Mouse (Mus musculus): ENCODE results near the gene Spata31d1b.
"Not testable (repeated sequence)": the region's sequence is repeated elsewhere in the genome, so short reads cannot be mapped to it uniquely, and the experiment has no call there.

Gene Spata31d1b

GRCm38 (mm10) chr13:59695781-59696180 lies 16.3 kb upstream of the Spata31d1b start:
- DNase-seq (ENCODE audit: low spot score) = no peak

- no peak for DNase-seq (ENCODE audit: low spot score)
Observed at GRCm38 (mm10) chr13:59699131-59699530, 13.0 kb upstream of the Spata31d1b start.

- not testable (repeated sequence) for DNase-seq (ENCODE audit: low spot score)
Observed at GRCm38 (mm10) chr13:59700137-59700536, 11.9 kb upstream of the Spata31d1b start.

- DNase-seq (ENCODE audit: low spot score) = no peak
Observed at GRCm38 (mm10) chr13:59703514-59703913, 8.6 kb upstream of the Spata31d1b start.

GRCm38 (mm10) chr13:59704562-59704961 lies 7.5 kb upstream of the Spata31d1b start:
- no peak for DNase-seq (ENCODE audit: low spot score)

- DNase-seq (ENCODE audit: low spot score) = no peak
Observed at GRCm38 (mm10) chr13:59710230-59710629, 1.9 kb upstream of the Spata31d1b start, which contains the start of gene Spata31d1a. Spata31d1a (minus strand) TSS chr13:59710330.

GRCm38 (mm10) chr13:59713710-59714109 lies 1.6 kb downstream of the Spata31d1b start:
- DNase-seq (ENCODE audit: low spot score) = no peak

GRCm38 (mm10) chr13:59718857-59719440 lies 6.9 kb downstream of the Spata31d1b start:
- DNase-seq (ENCODE audit: low spot score) = not testable (repeated sequence)

GRCm38 (mm10) chr13:59719475-59719874 lies 7.4 kb downstream of the Spata31d1b start:
- no peak for DNase-seq (ENCODE audit: low spot score)

GRCm38 (mm10) chr13:59722089-59722488 lies 10.0 kb downstream of the Spata31d1b start:
- not testable (repeated sequence) for DNase-seq (ENCODE audit: low spot score)

- no peak for DNase-seq (ENCODE audit: low spot score)
Observed at GRCm38 (mm10) chr13:59726139-59726867, 14.2 kb downstream of the Spata31d1b start.

- DNase-seq (ENCODE audit: low spot score) = peak; percentile 87
Observed at GRCm38 (mm10) chr13:59728378-59729093, 16.5 kb downstream of the Spata31d1b start.

- no peak for DNase-seq (ENCODE audit: low spot score)
Observed at GRCm38 (mm10) chr13:59731652-59732051, 19.6 kb downstream of the Spata31d1b start, which contains the start of gene Spata31d1d. Spata31d1d (minus strand) TSS chr13:59731752.

GRCm38 (mm10) chr13:59733936-59734335 lies 21.9 kb downstream of the Spata31d1b start:
- DNase-seq (ENCODE audit: low spot score) = no peak

- not testable (repeated sequence) for DNase-seq (ENCODE audit: low spot score)
Observed at GRCm38 (mm10) chr13:59734347-59734746, 22.3 kb downstream of the Spata31d1b start.

GRCm38 (mm10) chr13:59735190-59735589 lies 23.1 kb downstream of the Spata31d1b start:
- no peak for DNase-seq (ENCODE audit: low spot score)

GRCm38 (mm10) chr13:59738455-59738854 lies 26.4 kb downstream of the Spata31d1b start:
- DNase-seq (ENCODE audit: low spot score) = no peak

GRCm38 (mm10) chr13:59739397-59739796 lies 27.3 kb downstream of the Spata31d1b start:
- DNase-seq (ENCODE audit: low spot score) = no peak

- no peak for DNase-seq (ENCODE audit: low spot score)
Observed at GRCm38 (mm10) chr13:59741096-59741495, 29.0 kb downstream of the Spata31d1b start.

GRCm38 (mm10) chr13:59741697-59742096 lies 29.6 kb downstream of the Spata31d1b start:
- no peak for DNase-seq (ENCODE audit: low spot score)

GRCm38 (mm10) chr13:59745462-59745861 lies 33.4 kb downstream of the Spata31d1b start:
- DNase-seq (ENCODE audit: low spot score) = no peak

GRCm38 (mm10) chr13:59746164-59746563 lies 34.1 kb downstream of the Spata31d1b start:
- DNase-seq (ENCODE audit: low spot score) = no peak

- no peak for DNase-seq (ENCODE audit: low spot score)
Observed at GRCm38 (mm10) chr13:59746711-59747110, 34.6 kb downstream of the Spata31d1b start, which contains the start of gene 1700014D04Rik. 1700014D04Rik (minus strand) TSS chr13:59746752.
